Mouse (Mus musculus): ENCODE measurements around the gene Sema6d. TPM values are rescaled to one million over a fixed set of nuclear protein-coding genes. Genes with fewer than 3 reads are reported as not detected.

The Sema6d gene
- not detected in 2 replicates for polyA plus RNA-seq (2012)

DNA sequence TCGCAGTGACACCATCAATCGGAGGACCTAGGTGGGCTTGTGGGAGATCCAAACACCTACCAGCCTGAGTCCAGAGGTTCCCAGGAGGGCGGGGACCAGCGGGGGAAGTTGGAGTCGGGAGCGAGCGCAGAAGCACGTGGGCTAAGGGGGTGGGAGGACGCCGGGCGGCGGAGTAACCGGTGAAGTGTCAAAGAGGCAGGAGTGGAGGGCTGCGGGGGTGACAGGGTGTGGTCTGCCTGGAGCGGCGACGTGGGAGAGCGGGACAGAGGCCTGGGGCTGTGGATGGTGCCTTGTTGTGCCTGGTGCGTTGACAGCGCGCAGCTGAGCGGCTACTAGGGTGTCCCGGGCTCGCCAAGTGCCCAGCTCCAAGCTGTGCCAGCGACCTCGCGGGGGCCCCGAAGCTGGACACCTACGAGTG lies at the start of gene Sema6d:
TSS of gene Sema6d (plus strand) at position 157 of the 418 bp plus-strand sequence.
- no peak for TF ChIP-seq GATA1 (IDR thresholded peaks at IDR 0.05; ENCODE audit: low read length)

DNA sequence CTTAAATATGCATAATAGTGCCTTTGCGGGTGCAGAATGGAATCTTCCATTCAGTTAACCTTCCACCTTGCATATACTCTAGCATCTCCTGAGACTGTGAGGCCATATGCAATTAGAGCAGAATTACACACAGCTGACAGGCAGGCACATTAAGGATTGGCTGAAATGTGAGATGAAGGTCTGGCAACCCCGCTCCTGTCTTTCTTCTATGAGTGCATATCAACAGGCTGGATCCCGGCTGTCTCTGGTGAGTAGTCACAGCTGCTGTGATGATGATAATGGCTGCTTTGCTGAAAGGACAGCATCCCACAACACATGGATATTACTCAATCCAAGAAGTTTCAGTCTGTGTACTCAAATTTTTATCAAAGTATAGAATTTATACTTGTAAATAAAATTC lies 29.9 kb upstream of the Sema6d start:
- no peak for TF ChIP-seq GATA1 (IDR thresholded peaks at IDR 0.05; ENCODE audit: low read length)

DNA sequence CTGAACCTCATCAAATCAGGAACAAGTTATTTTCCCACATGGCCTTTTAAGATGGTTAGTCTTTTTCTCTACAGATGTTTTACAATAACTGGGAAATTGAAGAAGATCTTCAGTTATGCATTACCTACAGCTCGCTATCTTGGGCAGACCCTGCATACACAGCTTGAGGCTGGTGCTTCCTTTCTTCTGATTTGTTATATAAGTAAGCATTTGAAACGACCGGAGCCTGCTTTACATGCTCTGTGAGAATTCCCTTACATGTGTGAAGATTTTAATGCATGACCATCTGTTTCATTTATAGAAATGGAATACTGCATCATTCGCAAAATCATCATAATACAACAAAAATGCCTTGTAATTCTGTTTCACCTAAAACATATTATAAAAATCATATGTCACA lies 21.4 kb upstream of the Sema6d start:
- no peak for TF ChIP-seq GATA1 (IDR thresholded peaks at IDR 0.05; ENCODE audit: low read length)

DNA sequence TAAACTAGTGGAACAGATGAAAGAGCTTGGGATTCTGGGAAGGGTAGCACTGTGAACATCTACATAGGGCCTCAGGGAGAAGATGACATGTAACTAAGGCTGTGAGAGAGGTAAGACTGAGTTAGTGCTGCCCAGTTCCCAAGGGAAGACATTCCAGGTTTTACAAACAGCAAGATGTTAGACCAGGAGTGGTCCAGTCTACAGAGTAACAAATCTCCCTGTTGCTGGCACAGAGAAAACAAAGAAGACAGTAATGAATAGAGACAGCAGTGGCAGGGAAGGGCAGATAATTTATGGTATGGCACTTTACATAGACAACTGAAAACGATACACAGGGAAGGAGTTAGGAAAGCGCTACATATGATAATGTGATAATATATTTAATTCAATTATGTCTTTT lies 19.1 kb upstream of the Sema6d start:
- TF ChIP-seq GATA1 (IDR thresholded peaks at IDR 0.05; ENCODE audit: low read length): no peak

DNA sequence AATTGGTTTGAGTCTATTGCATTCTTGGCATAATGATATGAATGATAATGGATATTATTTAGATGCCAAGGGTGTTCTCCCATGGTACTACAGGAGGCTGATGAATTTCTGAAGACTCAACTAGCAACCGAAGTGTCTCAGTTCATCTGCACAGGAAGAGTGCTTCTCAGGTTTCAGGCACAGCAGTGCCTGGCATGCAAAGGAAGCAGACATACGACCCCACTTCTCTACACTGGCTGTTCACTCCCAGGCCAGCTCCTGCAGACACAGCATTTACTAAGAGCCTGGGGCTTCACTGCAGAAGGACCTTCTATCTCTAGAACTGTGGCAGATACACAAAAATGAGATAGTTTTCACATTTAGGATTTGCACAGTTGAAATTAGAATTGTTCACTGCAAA lies 18.4 kb upstream of the Sema6d start:
- TF ChIP-seq GATA1 (IDR thresholded peaks at IDR 0.05; ENCODE audit: low read length): no peak

DNA sequence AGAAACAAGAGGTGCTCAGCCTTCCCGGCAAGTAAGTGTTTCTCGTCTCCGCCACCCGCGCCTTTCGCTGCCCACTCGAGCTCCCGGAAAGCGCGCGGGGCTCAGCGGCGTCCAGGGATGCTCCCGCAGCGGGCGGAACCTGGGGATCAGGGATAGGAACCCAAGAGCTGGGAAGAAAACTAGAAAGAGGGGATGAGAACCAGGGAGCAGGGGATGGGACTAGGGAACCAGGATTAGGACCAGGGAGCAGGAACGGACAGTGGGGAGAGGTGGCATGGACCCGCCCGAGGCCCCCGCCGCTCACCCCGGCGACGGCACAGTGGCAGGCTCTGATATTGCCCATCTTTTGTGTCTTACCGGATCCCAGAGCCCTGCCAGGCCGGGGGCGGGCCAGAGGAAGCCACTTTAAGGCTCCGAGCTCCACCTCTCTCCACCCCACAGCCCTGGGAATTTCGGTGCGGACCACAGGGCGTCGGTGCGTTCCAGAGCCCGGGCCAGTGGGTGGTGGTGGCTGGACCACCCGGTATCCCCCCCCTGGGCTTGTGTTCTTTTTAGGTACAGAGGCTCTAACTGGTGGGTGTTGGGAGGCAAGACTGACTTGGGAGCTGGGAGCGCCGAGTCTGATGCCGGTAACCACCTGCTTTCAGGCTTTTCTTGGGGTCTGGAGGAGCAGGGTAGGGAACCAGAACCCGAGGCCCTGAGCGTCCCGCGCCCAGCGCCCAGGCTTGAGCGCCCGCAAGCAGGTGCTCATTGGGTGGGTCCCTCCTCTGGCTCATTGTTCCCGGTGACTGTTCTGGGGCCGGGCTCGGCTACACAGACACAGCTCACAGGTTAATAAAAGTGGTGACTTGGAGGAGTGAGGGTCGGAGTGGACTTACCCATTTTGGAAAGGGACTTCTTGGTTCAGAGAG lies 717 bp downstream of the Sema6d start:
- TF ChIP-seq GATA1 (IDR thresholded peaks at IDR 0.05; ENCODE audit: low read length): no peak

DNA sequence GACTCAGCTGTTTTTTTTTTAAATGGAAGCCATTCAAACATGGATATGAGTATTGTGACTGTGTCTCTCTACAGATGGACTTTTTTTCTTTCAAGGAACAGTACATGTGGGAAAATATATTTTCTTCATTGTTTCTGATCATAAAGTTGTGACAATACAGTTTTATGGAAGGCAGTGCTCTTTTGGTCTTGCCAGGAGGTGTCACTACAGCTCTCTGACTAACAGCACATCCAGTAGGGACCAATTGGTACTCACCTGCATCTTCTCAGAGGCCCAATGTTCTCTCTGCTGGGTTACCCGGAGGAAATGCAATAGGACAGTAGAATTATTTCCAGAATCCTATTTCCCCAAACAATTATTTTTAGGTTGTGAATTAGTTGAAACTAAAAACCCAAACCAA lies 9.9 kb downstream of the Sema6d start:
- TF ChIP-seq GATA1 (IDR thresholded peaks at IDR 0.05; ENCODE audit: low read length): no peak

DNA sequence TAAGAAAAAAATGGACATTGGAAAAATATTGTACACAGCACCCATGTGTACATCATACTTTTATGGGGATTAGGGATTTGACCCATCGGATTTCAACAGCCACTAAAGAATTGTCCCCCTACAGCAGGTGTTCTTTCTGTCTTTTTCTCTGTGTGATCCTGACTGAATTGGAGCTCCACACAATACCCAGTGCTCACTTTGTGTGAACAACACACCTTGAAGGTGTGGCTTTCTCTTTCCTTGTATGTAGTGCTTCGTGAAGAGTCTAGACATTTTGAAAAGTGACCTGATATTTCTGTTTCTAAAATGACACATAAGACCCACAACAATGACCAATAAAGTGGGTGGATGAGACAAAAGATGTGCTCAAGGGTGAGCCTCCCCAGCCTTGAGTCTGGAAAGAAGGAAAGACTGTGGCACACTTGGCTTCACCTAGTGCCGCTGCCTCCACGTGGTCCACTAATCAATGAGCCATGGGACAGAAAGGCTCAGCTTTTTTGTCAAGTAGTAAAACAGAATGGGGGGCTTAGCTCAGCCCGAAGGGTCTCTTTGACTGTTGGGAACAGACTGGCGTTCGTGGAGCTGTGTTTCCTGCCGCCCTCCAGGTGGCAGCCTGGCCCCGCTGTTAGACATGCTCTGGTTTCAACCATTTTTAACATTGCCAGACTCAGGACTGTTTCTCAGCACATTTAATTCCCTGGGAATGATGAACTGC lies 10.9 kb downstream of the Sema6d start:
- TF ChIP-seq GATA1 (IDR thresholded peaks at IDR 0.05; ENCODE audit: low read length): no peak

DNA sequence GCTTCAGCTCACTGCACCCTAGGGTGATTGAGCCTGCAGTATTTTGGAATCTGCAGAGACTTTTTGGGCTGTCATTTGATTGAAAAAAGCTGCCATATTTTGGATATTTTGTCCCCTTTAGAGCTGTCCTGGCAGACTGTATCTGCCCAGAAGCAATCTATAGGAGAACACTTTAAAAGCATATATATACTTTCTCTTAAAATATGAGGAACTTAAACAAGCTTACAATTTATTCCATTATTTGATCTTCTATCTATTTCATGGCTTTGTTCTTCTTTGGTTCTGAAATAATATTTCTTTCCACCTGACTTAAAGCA lies 11.4 kb downstream of the Sema6d start:
- no peak for TF ChIP-seq GATA1 (IDR thresholded peaks at IDR 0.05; ENCODE audit: low read length)

DNA sequence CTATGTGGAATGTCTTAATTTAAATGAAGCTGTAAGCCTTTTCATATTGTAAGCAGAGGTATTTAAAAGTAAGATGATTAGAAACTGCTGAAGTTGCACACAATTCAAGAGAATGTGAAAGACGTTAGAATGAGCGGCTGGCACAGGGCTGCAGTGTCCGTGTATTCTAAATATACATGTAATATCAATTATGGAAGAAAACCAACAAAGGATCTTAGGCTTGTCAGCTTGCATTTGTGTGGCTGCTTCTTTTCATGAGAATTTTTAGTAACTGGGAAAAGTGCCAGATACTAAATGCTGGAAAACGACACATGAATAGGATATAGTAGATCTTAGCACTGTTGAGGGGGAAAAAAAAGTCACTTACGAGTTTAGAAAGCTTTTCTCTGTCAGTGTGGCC lies 11.8 kb downstream of the Sema6d start:
- no peak for TF ChIP-seq GATA1 (IDR thresholded peaks at IDR 0.05; ENCODE audit: low read length)

DNA sequence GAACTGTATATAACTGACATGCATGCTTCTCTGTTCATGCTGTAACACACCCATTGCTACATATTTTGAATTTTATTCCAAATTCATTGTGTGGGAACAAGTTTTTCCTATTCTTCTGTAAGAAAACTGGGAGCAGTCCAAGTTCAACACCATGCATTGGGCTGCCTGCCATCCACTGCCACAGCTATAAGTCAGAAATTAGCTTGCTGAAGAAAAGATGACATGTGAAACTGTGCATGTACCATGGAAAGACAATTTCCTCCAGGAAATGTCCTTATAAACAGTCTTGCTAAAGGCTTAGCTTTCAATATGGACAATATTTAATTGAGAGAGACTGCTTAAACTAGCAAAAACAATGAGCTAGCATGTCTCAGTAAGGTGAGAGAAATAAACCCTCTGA lies 13.5 kb downstream of the Sema6d start:
- no peak for TF ChIP-seq GATA1 (IDR thresholded peaks at IDR 0.05; ENCODE audit: low read length)

DNA sequence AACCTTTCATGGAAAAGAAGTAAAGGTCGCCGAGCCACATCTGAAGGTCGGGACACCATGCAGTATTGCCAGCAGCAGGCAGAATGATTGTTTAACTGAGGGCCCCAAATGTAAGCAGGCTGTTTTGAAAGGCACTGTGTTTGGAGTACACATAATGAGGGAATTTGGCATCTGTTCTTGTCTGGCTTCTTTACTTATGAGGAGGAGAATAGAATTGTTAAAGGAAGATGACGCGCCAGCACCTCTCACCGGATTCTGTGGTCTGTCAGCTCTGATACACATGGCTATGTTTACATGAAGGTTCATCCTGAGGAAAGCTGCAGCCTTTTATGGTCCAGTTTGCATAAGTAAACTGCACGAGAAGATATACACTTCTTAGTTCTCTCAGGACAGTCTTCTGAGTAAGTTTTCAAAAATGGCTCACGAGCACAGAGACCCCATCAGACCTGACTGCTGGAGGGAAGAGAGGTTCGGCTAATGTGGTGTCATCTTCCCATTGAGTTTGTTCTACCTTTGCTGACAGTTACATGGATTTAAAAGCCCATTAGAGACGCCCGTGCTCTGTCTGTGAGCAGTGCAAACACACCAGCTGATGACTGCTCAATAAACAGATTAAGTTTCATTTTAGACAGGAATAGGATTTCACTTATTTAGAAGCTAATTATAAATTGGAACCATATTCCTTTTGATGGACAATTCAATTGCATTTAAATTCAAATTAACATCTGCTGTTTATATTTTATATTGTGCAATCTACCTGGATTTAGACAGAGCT lies 28.9 kb downstream of the Sema6d start:
- TF ChIP-seq GATA1 (IDR thresholded peaks at IDR 0.05; ENCODE audit: low read length): no peak

DNA sequence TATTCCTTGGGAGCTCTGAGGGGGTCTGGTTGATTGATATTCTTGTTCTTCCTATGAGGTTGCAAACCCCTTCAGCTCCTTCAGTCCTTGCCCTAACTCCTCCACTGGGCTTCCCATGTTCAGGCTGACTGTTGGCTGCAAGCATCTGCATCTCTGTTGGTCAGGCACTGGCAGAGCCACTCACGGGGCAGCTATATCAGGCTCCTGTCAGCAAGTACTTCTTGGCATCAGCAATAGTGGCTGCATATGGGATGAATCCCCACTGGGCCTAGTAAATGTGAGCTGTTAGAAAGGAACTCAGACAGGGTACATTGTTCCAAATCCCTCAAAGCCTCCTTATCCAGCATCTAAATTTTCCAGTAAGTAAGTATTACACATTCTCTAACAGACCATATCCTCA lies 30.6 kb downstream of the Sema6d start:
- no peak for TF ChIP-seq GATA1 (IDR thresholded peaks at IDR 0.05; ENCODE audit: low read length)

DNA sequence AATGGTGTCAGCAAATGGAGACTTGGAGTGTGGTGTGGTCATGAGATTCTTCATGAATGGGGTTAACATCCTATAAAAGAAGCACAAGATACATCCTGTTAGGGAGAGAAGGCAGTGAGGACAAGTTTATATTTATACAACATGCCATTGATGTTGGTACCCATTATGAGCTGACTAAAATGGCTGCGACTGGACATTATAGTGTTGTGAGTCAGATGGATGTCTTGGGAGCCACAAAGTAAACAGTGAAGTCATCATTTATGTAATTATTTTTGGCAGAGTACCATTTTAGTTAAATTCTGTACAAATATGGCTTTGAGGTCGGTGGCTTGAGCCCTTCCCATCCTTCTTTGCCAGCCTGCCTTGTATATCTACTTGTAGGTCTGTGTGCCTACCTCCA lies 31.8 kb downstream of the Sema6d start:
- no peak for TF ChIP-seq GATA1 (IDR thresholded peaks at IDR 0.05; ENCODE audit: low read length)

DNA sequence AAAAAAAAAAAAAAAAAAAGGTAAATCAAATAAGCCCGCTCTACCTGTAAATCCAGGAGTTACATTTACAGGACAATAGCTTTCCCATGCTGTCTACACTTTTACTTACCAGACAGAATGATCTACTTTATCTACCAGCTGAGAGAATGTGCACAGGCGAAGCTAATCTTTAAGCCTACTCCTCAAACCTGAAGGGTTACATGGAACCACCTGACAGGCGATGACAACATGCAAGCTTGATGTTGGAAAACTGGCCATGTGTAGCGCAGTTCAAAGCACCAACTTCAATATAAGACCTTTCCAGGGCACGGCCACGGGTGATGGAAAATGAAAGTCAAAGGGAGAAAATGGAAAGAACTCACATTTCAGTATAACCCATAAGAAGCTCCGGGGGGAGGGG lies 35.7 kb downstream of the Sema6d start:
- TF ChIP-seq GATA1 (IDR thresholded peaks at IDR 0.05; ENCODE audit: low read length): no peak

DNA sequence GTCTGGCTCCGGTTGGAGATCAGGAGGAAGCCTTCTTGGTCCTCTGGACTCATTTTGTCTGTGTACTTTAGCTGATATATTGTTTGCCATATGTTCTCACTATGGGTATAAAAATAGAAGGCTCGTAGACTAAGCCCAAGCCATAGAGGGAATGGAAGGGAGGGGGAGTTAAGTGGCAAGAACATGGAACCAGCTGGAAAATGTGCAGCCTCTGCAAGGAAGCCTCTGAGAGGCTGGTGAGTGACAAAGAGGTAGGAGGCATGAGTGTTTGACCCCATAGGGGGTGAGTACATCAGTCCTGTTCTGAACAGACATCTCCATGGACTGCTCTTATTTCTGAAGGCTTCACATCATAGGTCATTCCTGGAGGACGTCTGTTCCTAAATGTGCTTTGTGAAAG lies 37.1 kb downstream of the Sema6d start:
- TF ChIP-seq GATA1 (IDR thresholded peaks at IDR 0.05; ENCODE audit: low read length): no peak

Measured in G1E-ER4 (cell line).